Mouse (Mus musculus) retina, postnatal 1 day (tissue): ENCODE data around the gene Nanog.
"Not testable (repeated sequence)": the region's sequence is repeated elsewhere in the genome, so short reads cannot be mapped to it uniquely, and the experiment has no call there.

Source experiments
- DNase-seq: peaks from one replicate; pipeline ENCODE4 v3.0.0-alpha.2; 2012

The Nanog gene

DNA sequence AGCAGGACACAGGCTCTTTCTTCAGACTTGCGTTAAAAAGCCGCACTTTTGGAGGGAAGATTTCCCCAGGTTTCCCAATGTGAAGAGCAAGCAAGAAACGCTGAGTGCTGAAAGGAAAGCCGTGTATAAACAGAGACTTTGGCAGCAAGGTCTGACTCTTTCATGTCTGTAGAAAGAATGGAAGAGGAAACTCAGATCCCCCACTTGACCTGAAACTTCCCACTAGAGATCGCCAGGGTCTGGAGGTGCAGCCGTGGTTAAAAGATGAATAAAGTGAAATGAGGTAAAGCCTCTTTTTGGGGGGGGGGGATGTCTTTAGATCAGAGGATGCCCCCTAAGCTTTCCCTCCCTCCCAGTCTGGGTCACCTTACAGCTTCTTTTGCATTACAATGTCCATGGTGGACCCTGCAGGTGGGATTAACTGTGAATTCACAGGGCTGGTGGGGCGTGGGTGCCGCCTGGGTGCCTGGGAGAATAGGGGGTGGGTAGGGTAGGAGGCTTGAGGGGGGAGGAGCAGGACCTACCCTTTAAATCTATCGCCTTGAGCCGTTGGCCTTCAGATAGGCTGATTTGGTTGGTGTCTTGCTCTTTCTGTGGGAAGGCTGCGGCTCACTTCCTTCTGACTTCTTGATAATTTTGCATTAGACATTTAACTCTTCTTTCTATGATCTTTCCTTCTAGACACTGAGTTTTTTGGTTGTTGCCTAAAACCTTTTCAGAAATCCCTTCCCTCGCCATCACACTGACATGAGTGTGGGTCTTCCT is at the start of gene Nanog:
TSS of gene Nanog (plus strand) at position 454 of the 765 bp plus-strand sequence.
- no peak for DNase-seq

DNA sequence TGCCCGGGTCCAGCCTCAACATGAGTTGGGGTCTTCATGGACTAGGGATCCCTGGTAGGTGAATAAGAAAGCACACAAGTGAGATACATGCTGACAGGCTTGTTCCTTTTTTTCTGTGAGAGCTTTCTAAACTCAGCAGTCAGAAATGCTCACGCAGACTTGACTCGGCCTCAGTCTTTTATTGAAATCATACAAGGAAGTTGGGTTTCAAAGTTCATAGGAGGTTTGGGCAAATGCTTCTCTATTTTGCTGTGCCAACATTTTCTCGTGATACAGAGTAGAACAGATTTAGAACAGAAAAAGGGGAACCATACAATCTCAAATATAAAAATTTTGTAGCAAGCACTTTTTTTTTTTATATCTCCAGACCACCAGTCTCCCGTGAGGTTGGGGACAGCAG is 49.7 kb upstream of the Nanog start:
- DNase-seq = no peak

DNA sequence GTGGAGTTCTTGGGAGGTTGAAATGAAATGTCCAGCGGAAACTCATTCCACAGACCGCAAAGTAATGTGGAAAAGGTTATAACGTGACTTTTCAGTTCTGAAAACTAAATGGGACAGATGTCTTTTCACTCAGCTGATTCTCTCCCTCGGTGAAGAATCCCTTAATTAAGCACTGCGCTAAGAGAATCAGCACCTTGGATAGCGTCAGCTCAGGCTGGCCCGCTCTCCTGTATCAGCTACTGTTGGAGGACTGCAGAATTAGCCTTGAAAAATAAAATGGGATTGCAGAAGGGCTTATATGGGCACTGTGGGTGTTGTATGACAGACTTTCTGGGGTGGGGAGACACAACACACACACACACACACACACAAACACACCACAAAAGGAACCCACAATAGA is 47.7 kb upstream of the Nanog start:
- peak; percentile 62 for DNase-seq

- DNase-seq = peak; percentile 75
These were observed 46.5 kb upstream of the Nanog start for GRCm38 (mm10) chr6:122660601-122661379.

DNA sequence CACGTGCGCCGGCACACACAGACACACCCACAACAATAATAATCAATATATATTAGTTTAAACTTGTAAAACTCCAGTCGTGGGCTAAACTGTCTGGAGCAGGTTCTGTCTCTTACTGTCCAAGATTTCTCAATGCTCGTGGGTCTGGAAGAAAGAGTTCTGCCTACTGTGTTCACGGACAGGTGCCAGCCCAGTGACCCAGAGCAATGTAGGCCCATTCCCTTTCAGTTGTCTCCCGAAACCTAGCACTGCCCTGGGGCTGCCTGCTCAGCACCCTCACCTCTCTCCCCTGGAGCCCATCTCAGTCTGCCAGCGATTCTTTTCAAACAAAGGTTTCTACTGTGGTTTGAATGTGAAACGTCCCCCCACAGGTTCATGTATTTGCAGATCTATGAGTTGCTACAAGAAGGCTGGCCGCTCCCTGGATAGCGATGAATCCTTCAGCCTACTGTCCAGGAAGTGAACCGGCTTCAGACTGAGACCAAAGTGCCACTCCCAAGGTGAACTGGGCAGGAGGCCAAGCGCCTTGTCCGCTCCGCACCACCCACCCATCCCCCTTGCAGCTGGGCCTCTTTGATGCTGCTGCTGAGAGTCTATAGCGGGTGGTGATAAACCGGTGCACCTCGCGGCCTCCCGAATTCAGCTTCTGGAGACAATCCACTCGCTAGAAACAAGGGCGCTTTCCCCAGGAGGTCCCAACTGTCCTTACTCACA is 44.6 kb upstream of the Nanog start:
- DNase-seq = peak; percentile 27

DNA sequence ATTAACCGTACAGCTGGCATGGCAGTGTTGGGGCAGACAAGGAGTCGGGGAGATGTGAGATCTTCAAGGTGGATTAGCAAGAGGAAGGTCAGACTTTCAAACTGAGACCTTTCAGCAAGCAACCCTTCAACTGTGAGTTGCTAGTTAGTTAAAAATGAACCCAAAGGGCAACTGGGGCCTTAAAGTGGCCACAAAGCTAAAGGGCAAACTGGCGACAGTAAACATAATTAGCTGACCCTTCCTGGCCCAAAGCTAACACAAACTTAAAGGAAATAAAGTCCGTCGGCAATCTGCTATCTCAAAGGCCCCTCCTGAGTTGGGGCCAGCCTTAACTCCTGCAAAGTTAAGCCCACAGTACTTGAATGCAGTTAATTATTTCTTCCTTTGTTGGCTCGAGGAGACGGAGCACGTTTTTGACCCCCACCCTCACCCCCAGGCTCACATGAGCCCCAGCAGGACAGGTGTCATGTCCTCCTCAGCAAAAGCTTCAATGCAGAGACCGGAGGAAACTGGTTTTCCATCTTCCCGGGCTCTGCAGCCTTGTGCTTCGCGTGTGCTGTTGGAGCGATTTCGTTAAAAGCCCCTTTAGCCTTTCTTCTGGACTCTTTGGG is 43.6 kb upstream of the Nanog start:
- DNase-seq = no peak

DNA sequence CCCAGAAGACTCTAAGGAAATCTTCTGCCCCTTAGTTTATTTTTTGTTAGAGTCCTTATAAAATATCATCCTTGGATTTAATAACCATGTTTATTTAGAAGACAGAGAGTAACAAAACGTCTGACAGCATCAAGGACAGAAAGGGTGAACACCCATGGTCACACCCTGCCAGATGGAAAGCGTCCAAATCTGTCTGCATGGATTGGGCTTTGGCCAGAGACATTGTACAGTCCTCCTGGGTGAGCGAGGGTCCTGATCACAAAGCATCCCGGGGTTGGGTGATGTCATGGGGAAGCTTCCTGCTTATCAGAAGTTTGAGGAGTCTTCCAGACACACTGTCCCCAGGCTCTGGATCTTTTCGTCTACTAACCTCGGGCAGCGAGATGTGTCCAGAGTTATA is 41.4 kb upstream of the Nanog start:
- DNase-seq = no peak

DNA sequence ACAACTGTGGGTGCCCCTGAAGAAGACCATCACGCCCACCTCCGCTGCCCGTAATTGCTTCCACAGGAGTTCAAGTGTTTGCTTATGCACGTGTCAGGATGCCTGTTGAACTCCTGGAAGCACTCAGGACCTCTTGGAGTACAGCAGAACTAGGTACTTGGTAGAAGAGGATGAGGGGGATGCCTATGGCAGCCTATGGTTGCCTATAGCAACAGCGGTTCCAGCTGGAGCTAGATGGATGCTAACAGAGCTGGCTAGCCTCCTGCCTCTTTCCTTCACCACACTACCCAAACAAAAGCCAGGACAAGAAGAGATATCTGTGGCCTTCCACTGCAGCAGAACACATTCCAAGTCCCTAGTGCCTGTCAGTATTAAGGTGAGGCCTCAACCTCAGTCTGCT is 39.6 kb upstream of the Nanog start:
- no peak for DNase-seq

DNA sequence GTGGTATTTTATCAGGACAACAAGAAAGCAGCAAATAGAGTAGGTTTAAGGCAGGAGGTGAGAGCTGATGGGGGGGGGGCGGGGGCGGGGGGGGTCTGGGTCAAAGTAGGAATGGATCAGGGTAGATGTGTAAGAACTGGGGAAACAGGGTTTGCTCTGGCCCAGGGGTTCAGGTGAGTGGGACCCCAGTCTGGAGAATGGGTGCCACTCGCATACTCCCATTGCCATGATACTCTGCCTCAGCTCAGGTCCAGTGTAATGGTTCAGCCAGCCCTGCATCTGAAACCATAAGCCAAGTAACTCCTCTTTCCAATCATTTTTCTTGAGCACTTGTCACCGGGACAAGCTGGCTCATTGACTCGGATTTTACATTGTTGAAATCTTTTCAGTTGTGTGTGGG is 38.5 kb upstream of the Nanog start:
- DNase-seq = no peak

DNA sequence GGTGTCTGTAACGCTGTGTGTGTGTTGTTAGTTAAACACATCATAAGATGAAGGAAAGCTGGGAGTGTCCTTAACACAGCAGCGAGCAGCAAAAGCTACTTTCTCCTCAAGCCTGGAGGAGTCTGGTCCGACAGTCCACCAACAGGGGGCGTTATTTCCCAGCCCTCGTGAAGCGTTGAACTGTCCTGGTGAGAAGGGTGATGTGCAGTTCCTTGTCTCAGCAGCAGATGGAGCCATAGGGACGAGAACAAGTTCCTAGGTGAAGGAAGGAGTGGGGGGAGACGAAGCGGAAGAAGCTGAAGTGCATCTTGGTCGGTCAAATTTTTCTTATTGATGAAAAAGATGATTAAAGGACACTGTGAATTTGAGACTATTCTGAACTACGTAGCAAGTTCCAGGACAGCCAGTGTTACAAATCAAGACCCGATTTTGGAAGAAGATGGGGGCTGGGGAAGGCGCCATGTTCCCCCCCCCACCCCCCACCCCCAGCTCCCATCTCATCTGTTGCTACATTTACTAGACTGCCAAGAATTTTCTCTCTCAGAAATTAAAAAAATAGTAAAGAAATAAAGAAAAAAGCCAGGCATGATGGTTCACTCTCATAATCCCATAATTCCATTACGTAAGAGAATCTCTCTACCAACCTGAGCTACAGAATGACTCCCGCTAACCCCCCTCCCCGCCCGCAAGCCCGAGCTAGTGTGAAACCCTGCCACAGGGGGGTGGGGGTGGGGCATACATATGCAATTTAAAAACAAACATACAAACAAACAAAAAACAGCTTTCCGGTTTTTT is 37.7 kb upstream of the Nanog start:
- peak; percentile 95 for DNase-seq

DNA sequence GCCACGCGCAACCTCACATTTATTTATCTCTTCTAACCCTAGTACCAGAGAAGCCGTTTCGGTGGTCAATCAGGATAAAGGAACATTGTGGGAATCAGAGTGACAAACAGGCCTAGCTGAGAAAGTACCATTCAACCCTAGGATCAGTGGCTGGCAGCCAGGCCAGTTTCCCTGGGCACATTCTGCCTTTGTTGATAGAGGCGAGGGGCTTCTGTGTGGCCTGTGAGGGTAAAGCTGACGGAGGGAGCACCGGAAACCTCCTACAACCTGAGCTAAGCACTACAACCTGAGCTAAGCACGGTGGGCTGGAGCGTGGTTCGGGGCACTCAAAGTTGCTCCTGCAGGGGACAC is 37.1 kb upstream of the Nanog start:
- no peak for DNase-seq

GRCm38 (mm10) chr6:122670841-122671240 is 36.4 kb upstream of the Nanog start:
- no peak for DNase-seq

- DNase-seq = peak; percentile 61
These were observed 34.5 kb upstream of the Nanog start for GRCm38 (mm10) chr6:122672746-122673145.

- DNase-seq = no peak
These were observed 24.6 kb upstream of the Nanog start for GRCm38 (mm10) chr6:122682646-122683045.

DNA sequence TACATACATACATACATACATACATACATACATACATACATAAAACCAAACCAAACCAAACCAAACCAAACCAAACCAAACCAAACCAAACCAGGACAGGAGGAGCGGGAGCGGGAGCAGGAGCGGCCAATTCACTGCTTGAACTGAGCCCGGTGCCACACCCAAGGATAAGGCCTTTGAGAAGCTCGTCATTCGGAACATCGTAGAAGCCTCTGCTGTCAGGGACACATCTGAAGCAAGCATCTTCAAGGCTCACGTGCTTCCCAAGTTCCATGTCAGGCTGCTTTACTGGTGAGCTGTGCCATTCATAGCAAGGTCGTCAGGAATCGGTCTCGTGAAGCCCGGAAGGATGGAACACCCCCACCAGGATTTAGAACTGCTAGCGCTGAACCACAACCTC is 20.6 kb upstream of the Nanog start:
- no peak for DNase-seq

DNA sequence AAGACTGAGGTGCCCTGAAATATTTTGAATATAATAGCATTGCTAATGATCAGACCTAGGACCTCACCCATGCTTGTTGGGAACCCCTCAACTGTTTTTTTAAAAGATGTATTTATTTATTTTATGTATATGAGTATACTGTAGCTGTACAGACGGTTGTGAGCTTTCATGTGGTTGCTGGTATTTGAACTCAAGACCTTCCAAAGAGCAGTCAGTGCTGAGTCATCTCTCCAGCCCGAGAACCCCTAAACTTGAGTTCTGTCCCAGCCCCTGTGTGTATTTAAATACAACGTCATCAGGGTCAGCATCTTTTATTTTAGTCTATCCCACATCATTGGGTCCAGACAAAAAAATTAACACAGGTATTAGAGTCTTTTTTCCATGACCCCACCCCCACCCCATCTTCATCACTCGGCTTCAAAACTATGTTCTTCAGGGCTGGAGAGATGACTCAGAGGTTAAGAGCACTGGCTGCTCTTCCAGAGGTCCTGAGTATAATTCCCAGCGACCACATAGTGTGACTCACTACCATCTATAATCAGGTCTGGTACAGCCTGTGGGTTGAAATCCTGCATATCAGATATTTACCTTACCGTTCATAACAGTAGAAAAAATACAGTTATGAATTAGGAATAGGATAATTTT is 17.8 kb upstream of the Nanog start:
- no peak for DNase-seq

GRCm38 (mm10) chr6:122690082-122690481 is 17.2 kb upstream of the Nanog start:
- DNase-seq = no peak

- no peak for DNase-seq
These were observed 11.9 kb upstream of the Nanog start for GRCm38 (mm10) chr6:122695398-122695797.

DNA sequence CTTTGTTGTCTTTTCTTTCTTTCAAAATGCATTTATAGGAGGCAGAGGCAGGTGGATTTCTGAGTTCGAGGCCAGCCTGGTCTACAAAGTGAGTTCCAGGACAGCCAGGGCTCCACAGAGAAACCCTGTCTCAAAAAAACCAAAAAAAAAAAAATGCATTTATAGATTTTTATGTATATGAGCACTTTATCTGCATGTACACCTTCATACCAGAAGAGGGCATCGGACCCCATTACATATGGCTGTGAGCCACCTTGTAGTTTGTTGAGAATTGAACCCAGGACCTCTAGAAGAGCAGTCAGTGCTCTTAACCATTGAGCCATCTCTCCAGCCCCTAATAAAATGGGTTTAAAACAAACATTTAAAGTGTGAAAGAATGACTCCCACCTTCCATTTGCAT is 7.7 kb upstream of the Nanog start:
- DNase-seq = not testable (repeated sequence)

DNA sequence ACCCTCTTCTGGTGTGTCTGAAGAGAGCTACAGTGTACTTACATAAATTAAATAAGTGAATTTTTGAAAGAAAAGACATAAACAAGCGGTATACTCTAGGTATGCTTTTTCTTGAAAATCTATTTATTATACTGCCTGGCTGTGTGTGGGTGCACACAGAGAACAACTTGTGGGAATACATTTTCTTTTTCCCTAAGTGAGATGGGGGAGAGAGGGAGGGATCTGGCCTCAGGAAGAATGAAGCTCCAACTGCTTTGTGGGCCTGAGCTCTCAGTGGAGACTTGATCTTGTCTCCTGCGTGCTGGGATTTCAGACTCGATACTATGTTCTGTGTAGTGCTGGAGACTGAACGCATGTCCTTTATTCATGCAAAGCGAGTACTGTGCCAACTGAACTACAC is 5.5 kb upstream of the Nanog start:
- no peak for DNase-seq

DNA sequence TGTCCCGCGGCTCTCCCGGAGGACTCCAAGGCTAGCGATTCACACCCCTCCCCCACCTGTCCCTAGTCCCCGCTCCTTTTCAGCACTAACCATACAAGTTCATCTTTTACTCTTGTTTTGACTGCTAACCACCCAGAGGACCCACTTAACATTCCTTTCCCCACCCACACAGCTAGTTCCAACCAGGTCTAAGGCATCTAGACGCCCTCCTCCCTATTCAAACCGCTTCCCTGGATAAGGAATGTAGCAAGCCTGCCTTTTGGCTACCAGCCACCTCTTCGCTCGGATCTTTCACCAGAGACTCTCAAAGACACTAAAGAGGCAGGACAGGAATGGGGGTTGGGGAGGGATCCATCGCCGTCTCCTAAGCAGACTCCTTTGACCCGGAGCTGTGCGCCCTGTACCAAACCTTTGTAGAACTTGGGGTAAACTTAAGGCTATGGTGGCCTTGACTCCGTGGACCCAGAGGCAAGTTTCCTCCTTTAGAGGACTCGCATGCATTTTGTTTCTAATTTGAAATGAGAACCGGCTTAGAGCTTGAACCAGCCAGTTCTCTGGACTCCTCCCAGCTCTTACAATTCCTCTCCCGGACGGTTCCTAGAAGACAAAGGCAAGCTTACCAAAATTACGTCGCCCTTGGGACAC is 4.7 kb upstream of the Nanog start:
- DNase-seq = peak; percentile 45

- no peak for DNase-seq
These were observed 4.0 kb upstream of the Nanog start for GRCm38 (mm10) chr6:122703251-122703650.
